7 mouse cellular contexts compared by ENCODE assay signal in genomic region chr7:141460391-141461113, GRCm38 (mm10). TPM values are rescaled to one million over a fixed set of nuclear protein-coding genes. Genes with fewer than 3 reads are reported as not detected.
DNase-seq lines count a peak whose midpoint lies in the region; ATAC-seq and TF ChIP-seq lines count a peak whose summit lies in the region.

TSS of gene Cracr2b (plus strand) at chr7:141461094.

- H3K4me1 ChIP-seq in testis, adult 2 months (ENCODE audit: control insufficient read depth, insufficient read depth, low read length): peaks cover 43% of the 10 kb centered on the region
- H3K4me1 ChIP-seq in forebrain, embryonic 13.5 days: peaks cover 31% of the 10 kb centered on the region
- H3K4me1 ChIP-seq in hindbrain, embryonic 13.5 days (replicated peaks): peaks cover 30% of the 10 kb centered on the region

- WGBS in forebrain, embryonic 13.5 days: 74% methylated on average over 15 of the region's 15 CpGs
- WGBS in hindbrain, embryonic 13.5 days: 78% methylated on average over 15 of the region's 15 CpGs

- no peak for ATAC-seq in forebrain, embryonic 13.5 days
- ATAC-seq in hindbrain, embryonic 13.5 days (ENCODE audit: low FRiP score): no peak

- H3K4me3 ChIP-seq in testis, adult 2 months (ENCODE audit: control insufficient read depth, low read depth, low read length): peak within 1 kb of the TSS; percentile 68
- peak within 1 kb of the TSS; percentile 36 for H3K4me3 ChIP-seq in forebrain, embryonic 13.5 days
- peak within 1 kb of the TSS; percentile 40 for H3K4me3 ChIP-seq in hindbrain, embryonic 13.5 days

- H3K4me2 ChIP-seq in forebrain, embryonic 13.5 days: peak within 1 kb of the TSS; percentile 62
- peak within 1 kb of the TSS; percentile 60 for H3K4me2 ChIP-seq in hindbrain, embryonic 13.5 days

- DNase-seq in testis, postnatal 14 days (ENCODE audit: low spot score): no peak
- peak; percentile 83 for DNase-seq in lung, postnatal 25 days (ENCODE audit: low spot score)
- no peak for DNase-seq in frontal cortex, adult 2 months (ENCODE audit: extremely low spot score in 1 of 2, low spot score in 1 of 2)
- no peak for DNase-seq in ovary, postnatal 14 days (ENCODE audit: low spot score)

- H3K9me3 ChIP-seq in forebrain, embryonic 13.5 days (replicated peaks): no peaks in the 10 kb centered on the region
- no peaks in the 10 kb centered on the region for H3K9me3 ChIP-seq in hindbrain, embryonic 13.5 days

- TF ChIP-seq CTCF in testis, adult 2 months (IDR thresholded peaks at IDR 0.05; ENCODE audit: control insufficient read depth, insufficient read depth, insufficient replicate concordance, low read depth, low read length): no peak

- peaks cover 1% of the 10 kb centered on the region; the same call in 1 of the 2 replicates for H3K36me3 ChIP-seq in testis, adult 2 months (ENCODE audit: control insufficient read depth, insufficient read depth, low read length)
- H3K36me3 ChIP-seq in forebrain, embryonic 13.5 days (ENCODE audit: poor library complexity, severe bottlenecking): peaks cover 21% of the 10 kb centered on the region
- peaks cover 24% of the 10 kb centered on the region for H3K36me3 ChIP-seq in hindbrain, embryonic 13.5 days

- no peaks in the 10 kb centered on the region for H3K27me3 ChIP-seq in testis, adult 2 months (ENCODE audit: control insufficient read depth, insufficient read depth, low read length)
- peaks cover 72% of the 10 kb centered on the region for H3K27me3 ChIP-seq in forebrain, embryonic 13.5 days
- peaks cover 75% of the 10 kb centered on the region for H3K27me3 ChIP-seq in hindbrain, embryonic 13.5 days

- H3K9ac ChIP-seq in forebrain, embryonic 13.5 days: peak within 1 kb of the TSS; percentile 45
- H3K9ac ChIP-seq in hindbrain, embryonic 13.5 days: peak within 1 kb of the TSS; percentile 69

- TF ChIP-seq POLR2A in testis, adult 2 months (IDR thresholded peaks at IDR 0.05; ENCODE audit: control insufficient read depth, low read depth, low read length): no peak

- no peak within 1 kb of the TSS for H3K27ac ChIP-seq in testis, adult 2 months (ENCODE audit: control insufficient read depth, insufficient read depth, low read depth, low read length)
- no peak within 1 kb of the TSS for H3K27ac ChIP-seq in forebrain, embryonic 13.5 days
- no peak within 1 kb of the TSS for H3K27ac ChIP-seq in hindbrain, embryonic 13.5 days

RNA-seq across cellular contexts. Expression of gene Cracr2b, which starts in this region (rescaled TPM):
- polyA plus RNA-seq in testis, adult 2 months (2012; rRNA removed): 2.1 and 2.4 TPM in 2 replicates
- 3.2 and 6.0 TPM in 2 replicates for polyA plus RNA-seq in forebrain, embryonic 13.5 days (2015; fragmentation: Nextera tagmentation; extraction: Ambion mirVana)
- 6.9 and 7.2 TPM in 2 replicates for polyA plus RNA-seq in hindbrain, embryonic 13.5 days (2015; fragmentation: Nextera tagmentation; extraction: Ambion mirVana)
- polyA plus RNA-seq in frontal cortex, adult 2 months (2012; rRNA removed): 5.1 and 8.7 TPM in 2 replicates
